Mouse (Mus musculus) hindbrain, embryonic 11.5 days (tissue): Measurements from ENCODE around the gene Zfc3h1. TPM values are rescaled to one million over a fixed set of nuclear protein-coding genes. Genes with fewer than 3 reads are reported as not detected.

ENCODE experiments used
- ATAC-seq: fragments of 200-750 bp; cut with Nextera tagmentation; 2 replicates; pipeline ENCODE4 v1.8.0; 2017; ENCODE audit warnings: mild to moderate bottlenecking, moderate TSS enrichment, moderate library complexity; ENCODE audit not compliant: low FRiP score
- DNase-seq: peaks from one replicate; pipeline ENCODE4 v3.0.0-alpha.2; 2015; ENCODE audit warnings: low spot score
- H3K27ac ChIP-seq: fragments of 300-500 bp; sonication (generic); 2 replicates; pipeline ENCODE4 v1.5.1; 2014; ENCODE audit warnings: mild to moderate bottlenecking, low read depth, low read length
- H3K27me3 ChIP-seq: fragments of 300-500 bp; sonication (generic); 2 replicates; pipeline ENCODE4 v1.6.1; 2014; ENCODE audit warnings: mild to moderate bottlenecking, low read length, moderate library complexity, mixed read lengths; ENCODE audit not compliant: control insufficient read depth, insufficient read depth
- H3K36me3 ChIP-seq: fragments of 300-500 bp; sonication (generic); 2 replicates; pipeline ENCODE4 v1.6.1; 2014; ENCODE audit warnings: mild to moderate bottlenecking, low read length, moderate library complexity, mixed read lengths; ENCODE audit not compliant: control insufficient read depth, insufficient read depth
- H3K4me1 ChIP-seq: fragments of 300-500 bp; sonication (generic); replicated peaks from 2 replicates; pipeline ENCODE4 v1.6.1; 2014; ENCODE audit warnings: low read length, mixed read lengths; ENCODE audit not compliant: control insufficient read depth, insufficient read depth
- H3K4me2 ChIP-seq: fragments of 300-500 bp; sonication (generic); replicated peaks from 2 replicates; pipeline ENCODE4 v1.6.1; 2014; ENCODE audit warnings: mild to moderate bottlenecking, low read depth, low read length
- H3K4me3 ChIP-seq: fragments of 300-500 bp; sonication (generic); 2 replicates; pipeline ENCODE4 v1.5.1; 2014; ENCODE audit warnings: low read depth, low read length
- H3K9ac ChIP-seq: fragments of 300-500 bp; sonication (generic); 2 replicates; pipeline ENCODE4 v1.6.1; 2014; ENCODE audit warnings: low read depth, low read length
- H3K9me3 ChIP-seq: fragments of 300-500 bp; sonication (generic); 2 replicates; pipeline ENCODE4 v1.6.1; 2016; ENCODE audit warnings: low read length; ENCODE audit not compliant: control insufficient read depth
- WGBS: fragments of 180-500 bp; shearing (Covaris S2); extraction: QIAGEN DNeasy Blood & Tissue Kit; methylation state at CpG from one replicate; pipeline ENCODE4 v1.1.7; 2014; 5-methylcytosine and 5-hydroxymethylcytosine counted together
- polyA plus RNA-seq: library from polyadenylated mRNA; unstranded; fragments of >200 nt; fragmentation: Nextera tagmentation; extraction: Ambion mirVana; gene quantifications from 2 replicates; pipeline ENCODE4 v1.2.1, GENCODE M21; 2014

Gene Zfc3h1
- polyA plus RNA-seq, 1 experiment from 2014 or later = 31.0 TPM

DNA sequence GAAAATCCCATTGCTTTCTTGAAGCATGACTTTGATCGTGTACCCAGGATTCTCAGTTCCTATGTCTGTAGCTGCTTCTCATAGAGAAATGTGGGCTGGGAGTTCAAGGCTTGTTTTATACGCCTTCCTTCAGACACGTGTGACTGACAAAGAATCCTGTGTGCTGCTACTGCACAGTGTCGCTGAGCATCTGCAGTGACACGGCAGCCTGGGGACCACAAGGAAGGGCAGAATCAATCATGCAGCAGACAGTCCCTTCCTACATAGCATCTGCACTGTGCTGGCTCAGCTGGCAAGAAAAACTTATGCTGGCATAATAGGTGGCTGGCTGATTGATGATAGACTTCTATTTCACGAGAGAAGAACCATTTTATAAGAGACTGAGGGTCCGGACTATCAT, 80.3 kb downstream of the Zfc3h1 start:
- H3K4me1 ChIP-seq = no peaks in the 10 kb centered on the region
- DNase-seq = no peak
- H3K27me3 ChIP-seq = no peaks in the 10 kb centered on the region
- no peak overlapping the region for H3K27ac ChIP-seq
- no peak overlapping the region for H3K4me3 ChIP-seq
- ATAC-seq = no peak
- 74% methylated on average over 7 of the region's 7 CpGs for whole genome bisulfite sequencing
- H3K36me3 ChIP-seq = no peaks in the 10 kb centered on the region
- no peaks in the 10 kb centered on the region for H3K9me3 ChIP-seq
- no peak overlapping the region for H3K4me2 ChIP-seq
- H3K9ac ChIP-seq = no peak overlapping the region

DNA sequence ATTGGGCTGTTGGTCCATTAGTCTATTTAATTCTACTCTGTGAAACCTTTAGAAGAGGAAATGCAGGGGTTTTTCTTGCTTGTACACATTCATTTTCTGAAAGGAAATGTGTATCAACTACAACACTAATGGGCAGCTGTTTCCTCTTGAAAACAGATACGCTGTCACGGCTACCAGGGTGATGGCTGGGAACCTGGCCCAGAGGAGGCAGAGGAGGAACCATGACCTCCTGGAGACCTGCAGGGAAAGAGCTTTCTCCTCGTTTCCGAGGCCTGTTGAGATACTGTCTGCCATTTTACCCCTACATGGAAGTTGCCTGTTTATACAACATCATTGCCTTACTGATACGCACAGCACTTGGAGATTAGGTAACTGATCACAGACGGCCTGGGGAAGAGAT, 81.0 kb downstream of the Zfc3h1 start:
- Histone ChIP-seq H3K4me1 (no peaks in the 10 kb centered on the region), H3K9me3 (no peaks in the 10 kb centered on the region), H3K27me3 (no peaks in the 10 kb centered on the region), H3K4me3 (no peak overlapping the region), H3K9ac (no peak overlapping the region), H3K27ac (no peak overlapping the region), H3K4me2 (no peak overlapping the region), H3K36me3 (no peaks in the 10 kb centered on the region)
- WGBS = 89% methylated on average over 6 of the region's 6 CpGs
- no peak for ATAC-seq
- DNase-seq = no peak

DNA sequence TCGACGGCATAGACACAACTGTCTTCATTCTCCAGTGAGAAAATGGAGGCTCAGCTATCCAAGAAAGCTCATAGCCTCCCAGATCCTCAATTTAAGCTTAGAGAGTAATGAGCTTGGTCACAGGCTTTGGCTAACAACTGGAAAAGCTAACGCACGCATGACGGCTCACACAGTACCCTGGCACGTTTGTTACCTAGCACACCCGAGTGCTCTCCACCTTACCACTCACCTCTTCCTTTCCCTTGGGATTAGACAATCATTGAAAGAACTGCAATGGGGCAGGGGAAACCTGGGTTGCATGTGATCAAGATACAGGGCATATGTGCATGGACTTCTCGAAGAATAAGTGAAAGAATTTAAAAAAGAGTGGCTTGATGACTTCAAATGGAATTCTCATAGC, 83.2 kb downstream of the Zfc3h1 start:
- 94% methylated on average over 8 of the region's 8 CpGs for WGBS
- Histone ChIP-seq H3K4me3 (no peak overlapping the region), H3K4me1 (no peaks in the 10 kb centered on the region), H3K36me3 (no peaks in the 10 kb centered on the region), H3K9ac (no peak overlapping the region), H3K27me3 (no peaks in the 10 kb centered on the region), H3K27ac (no peak overlapping the region), H3K9me3 (no peaks in the 10 kb centered on the region), H3K4me2 (no peak overlapping the region)
- no peak for DNase-seq
- ATAC-seq = no peak

DNA sequence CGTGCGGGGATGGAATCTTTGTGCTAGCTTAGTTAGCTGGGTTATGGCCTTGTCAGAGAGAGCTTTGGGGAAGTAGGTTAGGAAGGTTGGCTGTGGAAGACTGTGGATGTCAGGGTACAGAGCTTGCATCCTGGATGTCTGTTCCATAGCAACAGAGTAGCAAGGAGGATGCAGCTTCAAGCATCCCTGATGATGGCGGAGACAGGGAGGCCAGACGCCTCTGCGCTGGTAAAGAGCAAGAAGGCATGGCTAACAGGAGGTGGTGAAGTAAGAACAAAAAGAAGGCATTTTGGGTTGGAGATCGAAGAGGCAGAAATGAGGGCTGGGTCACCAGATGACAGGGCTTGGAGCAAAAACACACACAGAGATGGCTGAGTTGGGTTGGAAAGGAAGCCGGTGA, 83.9 kb downstream of the Zfc3h1 start:
- 34% methylated on average over 7 of the region's 7 CpGs for WGBS
- no peaks in the 10 kb centered on the region for H3K36me3 ChIP-seq

DNA sequence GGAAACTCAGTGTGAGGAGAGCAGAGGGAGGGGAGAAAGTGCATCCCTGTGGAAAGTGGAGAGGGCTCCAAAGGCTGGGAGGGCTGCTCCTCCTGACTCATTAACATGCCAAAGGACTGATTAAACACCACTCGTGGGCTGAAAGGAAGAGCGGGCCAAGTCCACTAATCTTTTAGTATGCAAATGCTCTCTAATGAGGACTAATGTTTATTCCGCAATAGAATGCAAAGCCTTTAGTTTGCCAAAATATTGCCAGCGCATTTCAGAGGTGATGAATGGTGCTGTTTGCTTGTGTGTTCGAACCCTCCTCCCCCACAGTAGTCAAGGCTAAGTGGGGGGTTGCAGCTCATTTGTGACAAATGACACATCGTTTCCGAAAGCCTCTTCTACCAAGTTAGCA, 84.3 kb downstream of the Zfc3h1 start:
- H3K4me2 ChIP-seq = no peak overlapping the region
- no peaks in the 10 kb centered on the region for H3K9me3 ChIP-seq
- no peak overlapping the region for H3K27ac ChIP-seq
- no peaks in the 10 kb centered on the region for H3K4me1 ChIP-seq
- H3K27me3 ChIP-seq = no peaks in the 10 kb centered on the region
- H3K4me3 ChIP-seq = no peak overlapping the region
- ATAC-seq (peak; percentile 82), DNase-seq (peak; percentile 25)
- H3K36me3 ChIP-seq = no peaks in the 10 kb centered on the region
- no peak overlapping the region for H3K9ac ChIP-seq
- WGBS = 16% methylated on average over 7 of the region's 7 CpGs

More for the DNA sequence above, 83.9 kb downstream of the Zfc3h1 start:
- H3K9me3 ChIP-seq = no peaks in the 10 kb centered on the region
- ATAC-seq (peak; percentile 36), DNase-seq (no peak)
- H3K27me3 ChIP-seq = no peaks in the 10 kb centered on the region
- H3K4me1 ChIP-seq = no peaks in the 10 kb centered on the region
- no peak overlapping the region for H3K4me2 ChIP-seq
- H3K27ac ChIP-seq = no peak overlapping the region
- no peak overlapping the region for H3K9ac ChIP-seq
- H3K4me3 ChIP-seq = no peak overlapping the region

DNA sequence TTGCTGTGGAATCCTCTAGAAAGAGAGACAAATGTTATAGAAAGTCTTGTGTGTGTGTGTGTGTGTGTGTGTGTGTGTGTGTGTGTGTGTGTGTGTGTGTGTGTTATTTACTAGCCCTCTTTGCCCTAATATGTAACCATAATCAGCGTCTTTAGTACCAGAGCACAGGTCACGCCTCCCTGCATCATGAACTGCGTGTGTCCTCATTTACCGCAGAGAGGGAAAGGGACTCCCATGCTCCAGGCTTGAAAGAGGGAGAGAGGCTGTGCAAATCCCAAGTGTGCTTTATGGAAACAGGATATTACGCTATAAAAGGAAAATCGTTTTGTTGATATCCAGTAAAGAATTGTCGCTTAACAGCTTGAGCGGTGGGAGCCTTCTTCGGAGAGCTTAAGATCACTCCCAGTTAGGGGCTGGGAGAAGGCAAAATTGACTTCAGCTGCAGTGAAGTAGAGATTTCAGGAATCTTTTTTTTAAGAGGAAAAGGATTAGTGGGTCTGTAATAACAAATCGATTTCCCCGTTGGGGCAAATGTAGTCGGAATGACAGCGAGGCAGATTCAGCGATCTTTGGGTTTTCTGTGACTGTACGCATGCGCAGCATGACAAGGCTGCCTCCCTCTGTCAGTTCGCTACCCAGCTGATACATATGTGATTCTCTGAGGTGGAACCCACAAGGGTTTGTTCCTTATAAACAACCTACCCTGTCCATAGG, 86.0 kb downstream of the Zfc3h1 start:
- no peaks in the 10 kb centered on the region for H3K27me3 ChIP-seq
- no peak for ATAC-seq

DNA sequence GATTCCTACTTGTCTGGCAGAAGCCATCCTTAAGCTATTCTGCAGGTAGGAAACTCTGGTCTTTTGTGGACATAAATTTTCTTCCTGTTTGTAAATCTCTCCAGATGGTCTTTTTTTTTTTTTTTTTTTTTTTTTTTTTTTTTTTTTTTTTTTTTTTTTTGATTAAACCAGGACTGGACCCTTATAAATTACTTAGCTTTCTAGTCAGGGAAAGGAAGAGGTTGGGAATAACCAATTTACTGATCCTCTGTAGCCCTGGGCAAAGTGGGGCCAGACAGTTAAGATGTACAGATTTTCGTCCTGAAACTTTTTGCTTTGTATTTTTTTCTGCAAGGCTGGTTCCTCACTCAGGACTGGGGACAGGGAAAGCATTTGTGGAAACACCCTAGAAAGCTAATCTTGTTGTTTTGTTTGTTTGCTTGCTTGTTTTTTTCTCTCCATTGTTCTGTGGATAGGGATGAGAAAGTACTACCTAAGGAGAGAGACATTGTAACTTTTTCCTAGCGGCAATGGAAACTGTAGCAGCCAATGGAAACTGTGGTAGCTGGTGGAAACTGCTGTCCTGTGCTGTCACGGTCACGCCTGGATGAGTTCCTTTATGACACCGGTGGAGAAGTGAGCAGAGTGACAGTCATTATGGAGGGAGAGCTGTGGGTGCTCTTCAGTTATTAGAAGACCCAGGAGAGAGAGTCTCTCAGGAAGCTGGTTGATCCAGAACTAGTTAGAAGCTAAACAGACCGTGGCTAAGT, 88.6 kb downstream of the Zfc3h1 start:
- Histone ChIP-seq H3K9ac (no peak overlapping the region), H3K4me1 (no peaks in the 10 kb centered on the region), H3K4me3 (no peak overlapping the region), H3K36me3 (no peaks in the 10 kb centered on the region), H3K27ac (no peak overlapping the region), H3K4me2 (no peak overlapping the region), H3K9me3 (no peaks in the 10 kb centered on the region), H3K27me3 (no peaks in the 10 kb centered on the region)
- no peak for DNase-seq
- ATAC-seq = no peak
- WGBS = 72% methylated on average over 6 of the region's 6 CpGs

More for the DNA sequence above, 86.0 kb downstream of the Zfc3h1 start:
- Histone ChIP-seq H3K4me1 (no peaks in the 10 kb centered on the region), H3K36me3 (no peaks in the 10 kb centered on the region), H3K4me2 (peak overlapping the region; percentile 33), H3K27ac (no peak overlapping the region), H3K9me3 (no peaks in the 10 kb centered on the region), H3K4me3 (peak overlapping the region; percentile 19; the same call in 1 of the 2 replicates), H3K9ac (0 out of 2 replicates have a peak overlapping the region, but pooled peaks have one; percentile 24)
- DNase-seq = peak; percentile 42
- 38% methylated on average over 17 of the region's 17 CpGs for WGBS

DNA sequence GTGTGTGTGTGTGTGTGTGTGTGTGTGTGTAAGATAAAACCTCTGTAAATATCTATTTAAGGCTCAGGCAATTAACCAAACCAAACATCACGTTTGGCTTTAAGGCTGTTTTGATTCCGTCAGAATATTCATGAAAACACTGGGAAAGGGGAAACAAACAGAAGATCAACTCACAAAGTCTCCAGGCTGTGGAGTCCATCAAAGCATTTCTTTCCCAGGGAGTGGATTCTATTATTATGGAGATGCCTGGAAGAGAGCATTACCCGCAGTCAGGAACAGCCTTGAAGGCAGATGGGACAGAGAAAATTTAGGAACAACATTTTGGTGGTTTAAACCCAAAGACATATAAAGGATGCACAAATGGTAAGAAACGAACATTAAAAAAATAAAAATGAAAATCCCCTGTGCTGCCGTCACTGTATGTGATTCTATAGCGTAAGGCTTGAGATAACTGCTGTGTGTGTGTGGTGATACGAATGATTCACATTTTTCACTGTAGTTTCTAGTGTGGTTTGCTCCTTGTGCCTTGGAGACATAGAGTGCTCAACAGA, 90.3 kb downstream of the Zfc3h1 start:
- Histone ChIP-seq H3K4me1 (0 out of 2 replicates have a peak, but pooled peaks cover 2% of the 10 kb centered on the region), H3K27ac (0 out of 2 replicates have a peak overlapping the region, but pooled peaks have one; percentile 12)

More for the DNA sequence above, 90.3 kb downstream of the Zfc3h1 start:
- 49% methylated on average over 7 of the region's 7 CpGs for WGBS
- Histone ChIP-seq H3K27me3 (no peaks in the 10 kb centered on the region), H3K9me3 (no peaks in the 10 kb centered on the region), H3K36me3 (no peaks in the 10 kb centered on the region), H3K9ac (no peak overlapping the region), H3K4me2 (no peak overlapping the region), H3K4me3 (no peak overlapping the region)
- ATAC-seq = no peak
- no peak for DNase-seq
